Mouse (Mus musculus) heart, adult 10 weeks (tissue): ENCODE data around the gene Slc9a9. TPM values are rescaled to one million over a fixed set of nuclear protein-coding genes. Genes with fewer than 3 reads are reported as not detected.

ENCODE experiments used
- polyA plus RNA-seq: library from polyadenylated mRNA; stranded (reverse); fragments of 350-450 nt; fragmentation: Illumina TruSeq; extraction: RNeasy Lipid Tissue Mini Kit (QIAGEN cat#74804); gene quantifications from one replicate; pipeline ENCODE4 v1.2.3, GENCODE M21; 2014; ENCODE audit warnings: low read depth, low replicate concordance

Slc9a9 gene
- 2.6 TPM for polyA plus RNA-seq

DNA sequence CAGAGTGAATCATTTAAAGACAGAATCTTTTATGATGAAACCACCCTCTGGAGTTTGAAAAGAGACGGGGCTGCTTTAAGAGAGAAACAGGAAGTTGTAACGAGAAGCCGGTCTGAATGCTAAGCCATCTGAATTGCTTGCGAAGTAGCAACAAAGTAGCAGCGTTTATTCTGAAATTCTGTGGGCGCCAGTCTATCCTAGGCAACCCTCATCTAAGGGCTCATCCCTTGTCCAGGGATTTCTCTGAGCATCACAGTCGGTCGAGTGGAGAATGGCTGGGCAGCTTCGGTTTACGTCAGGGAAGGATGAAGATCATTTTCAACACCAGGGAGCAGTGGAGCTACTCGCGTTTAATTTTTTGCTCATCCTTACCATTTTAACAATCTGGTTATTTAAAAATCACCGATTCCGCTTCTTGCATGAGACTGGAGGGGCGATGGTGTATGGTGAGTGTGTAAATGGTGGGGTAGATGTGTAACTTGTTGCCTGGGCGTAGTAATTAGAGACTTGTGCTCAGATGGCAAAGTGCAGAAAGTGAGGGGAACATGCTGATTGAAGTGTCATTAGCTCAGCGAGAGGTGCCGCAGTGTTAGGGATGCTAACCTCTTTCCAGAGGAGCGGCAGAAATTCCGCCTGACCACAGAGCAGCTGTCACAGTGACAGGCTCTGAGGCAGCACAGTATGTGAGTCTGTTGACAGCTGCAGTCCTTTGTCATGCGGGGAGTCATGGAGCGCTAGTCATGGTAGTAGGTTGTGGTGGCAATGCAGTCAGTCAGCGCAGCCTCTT lies at the start of gene Slc9a9:
Gene Slc9a9 (plus strand): TSS at position 119 of the 787 bp plus-strand sequence.

Other genes with a start within 250 kb of the Slc9a9 start
- gene 1190002N15Rik, start 131.8 kb upstream of the Slc9a9 start, polyA plus RNA-seq = 31.7 TPM